Mouse (Mus musculus) heart, postnatal 36 days (tissue): ENCODE measurements at regions not wholly inside any gene's neighbourhood (a gene's known extent, or its start where the extent isn't known, plus 50 kb on each side); places are given as distances from the start of the nearest gene placed in this dataset.

Source experiments
- DNase-seq, 2 experiments: peaks; one replicate each; pipeline ENCODE4 v3.0.0; 2021 to 2022
- intact Hi-C: fragments of 180-260 bp; cut with DNase I; formaldehyde crosslinking; loops from one replicate; pipeline ENCODE4 v1.15.1; 2025

DNA sequence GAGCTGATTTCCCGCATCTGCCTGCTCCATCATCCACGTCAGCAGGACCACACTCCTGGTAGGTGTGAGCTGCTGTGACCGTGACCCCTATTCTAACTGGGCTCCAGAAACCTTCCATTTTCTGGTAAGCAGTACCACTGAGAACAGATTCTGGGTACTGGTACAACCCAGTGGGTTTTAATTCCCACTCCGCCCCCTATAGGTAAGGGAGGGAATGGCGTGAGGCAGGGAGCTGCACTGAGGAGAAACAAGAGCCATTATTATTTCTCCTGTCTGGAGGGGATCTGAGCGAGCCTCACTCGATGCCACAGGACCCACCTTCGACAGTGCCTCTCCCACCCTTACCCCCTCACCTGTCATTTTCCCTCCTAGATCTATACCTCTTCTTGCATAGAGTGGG is 493.3 kb downstream of the Med13l start:
- intact Hi-C loops, result loop anchor here (2.0 kb wide), 1 partner anchor 173 kb away; no protein-coding TSS in a partner anchor

DNA sequence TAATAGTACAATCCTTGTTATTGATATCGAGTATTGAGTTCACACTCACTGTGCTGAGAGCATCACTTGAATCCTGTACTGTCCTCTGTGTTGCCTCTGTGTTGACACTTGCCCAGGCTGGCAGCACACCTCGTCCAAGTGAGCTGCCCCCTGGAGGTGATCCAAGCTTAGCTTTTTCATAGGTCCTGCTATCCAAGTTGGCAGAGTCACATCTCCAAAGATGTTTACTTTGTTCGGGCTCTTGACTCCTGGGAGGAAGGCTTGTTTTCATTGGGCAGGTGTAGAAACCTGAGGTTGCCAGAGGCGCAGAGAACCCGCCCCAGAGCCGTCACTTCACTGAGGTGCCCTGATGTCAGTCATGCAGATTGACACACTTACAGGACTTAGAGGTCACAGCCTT is 493.9 kb downstream of the Med13l start:
- DNase-seq, result no peak
- intact Hi-C loops, result loop anchor here (2.0 kb wide), 1 partner anchor 174 kb away; no protein-coding TSS in a partner anchor

More for the DNA sequence above, 493.3 kb downstream of the Med13l start:
- no peak for DNase-seq

DNA sequence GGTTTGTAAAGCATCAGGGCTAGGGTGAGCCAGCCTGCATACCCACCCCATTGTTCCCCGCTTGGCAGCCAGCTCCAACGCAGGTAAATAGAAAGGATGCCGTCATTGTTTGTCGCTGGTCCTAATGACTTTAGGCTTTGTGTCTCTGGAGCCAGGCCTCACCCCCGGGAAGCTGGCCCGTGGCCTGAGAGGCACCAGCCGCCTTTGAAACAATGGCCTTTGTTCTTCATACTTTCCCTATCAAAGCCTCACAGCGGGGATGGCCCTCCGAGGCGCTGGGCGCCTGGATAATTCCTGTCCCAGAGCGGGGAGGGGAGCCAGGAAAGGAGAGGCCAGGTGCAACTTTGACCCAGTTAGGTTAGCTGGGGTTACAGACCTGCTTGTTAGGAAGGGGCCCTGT is 495.0 kb downstream of the Med13l start:
- DNase-seq, result peak; percentile 39 to 42
- intact Hi-C loops, result loop anchor here (1.0 to 5.0 kb wide), 3 partner anchors 74 to 175 kb away; no protein-coding TSS in a partner anchor

DNA sequence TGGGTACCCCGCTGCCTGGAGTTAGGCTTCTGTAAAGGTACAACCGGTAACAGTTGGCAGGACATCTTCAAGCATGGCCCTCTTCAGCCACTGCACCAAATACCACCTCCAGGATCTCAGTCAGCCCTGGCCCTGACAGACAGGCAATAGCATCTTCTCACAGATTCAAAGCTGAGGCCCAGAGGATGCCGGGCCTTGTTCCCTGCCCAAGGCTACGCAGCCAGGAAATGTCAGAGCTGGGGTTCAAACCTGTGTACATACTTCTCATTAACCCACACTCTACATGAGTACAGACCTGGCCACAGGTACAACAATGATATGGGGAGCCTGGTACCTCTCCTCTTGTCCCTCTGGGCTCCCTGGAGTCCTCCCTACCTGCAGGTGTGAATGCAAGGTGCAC is 497.3 kb downstream of the Med13l start:
- intact Hi-C loops, result loop anchor here (1.0 to 5.0 kb wide), 3 partner anchors 91 to 615 kb away; no protein-coding TSS in a partner anchor
- DNase-seq, result no peak

DNA sequence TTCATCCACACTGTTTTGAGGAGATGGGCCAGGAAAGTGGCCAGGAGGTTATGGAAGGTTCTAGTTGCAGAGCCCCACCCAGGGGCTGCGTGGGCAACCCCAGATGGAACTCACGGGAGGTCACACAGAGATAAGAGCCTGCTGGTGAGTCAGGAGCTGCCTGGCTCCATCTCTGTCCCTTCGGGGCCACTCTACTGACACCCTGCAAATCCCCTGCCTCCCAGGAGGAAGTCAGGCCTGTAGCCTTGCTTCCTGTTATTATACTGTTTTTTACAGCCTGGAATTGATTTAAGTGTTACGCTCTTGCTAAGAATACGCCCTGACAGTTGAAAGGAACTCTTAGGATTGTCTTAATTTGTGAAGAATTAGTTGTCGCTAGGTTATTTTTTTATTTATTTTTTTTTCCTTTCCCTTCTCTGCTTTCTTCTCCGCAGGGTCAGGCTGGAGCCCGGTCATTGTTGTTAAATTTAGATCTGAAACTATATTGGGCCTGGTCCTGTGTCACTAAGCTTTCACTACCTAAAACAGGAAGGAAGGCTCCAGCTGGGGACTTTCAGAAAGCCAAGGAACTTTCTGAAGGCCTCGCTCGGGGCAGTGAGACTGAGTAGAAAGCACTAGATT is 497.9 kb downstream of the Med13l start:
- DNase-seq, result peak; percentile 35 to 43

DNA sequence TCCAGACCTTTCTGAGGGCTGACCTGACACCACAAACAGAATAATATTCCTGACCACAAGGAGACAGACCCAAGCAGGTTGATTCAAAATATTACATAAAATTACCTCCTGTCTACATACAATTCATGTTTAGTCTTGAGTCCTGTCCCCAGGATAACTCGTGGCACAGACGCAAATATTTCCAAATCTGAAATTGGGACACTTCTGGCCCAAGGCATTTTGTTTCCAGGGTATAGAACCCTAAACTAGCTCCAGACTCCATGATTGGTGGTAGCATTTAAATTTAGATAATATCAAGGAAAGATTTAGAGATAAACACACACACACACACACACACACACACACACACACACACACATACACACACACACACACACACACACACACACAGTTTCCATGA is 498.7 kb downstream of the Med13l start:
- DNase-seq, result no peak
- intact Hi-C loops, result loop anchor here (2.0 to 5.0 kb wide), 2 partner anchors 92 to 614 kb away; no protein-coding TSS in a partner anchor

More for the DNA sequence above, 497.9 kb downstream of the Med13l start:
- intact Hi-C loops, result loop anchor here (1.0 to 5.0 kb wide), 3 partner anchors 91 to 614 kb away; no protein-coding TSS in a partner anchor

DNA sequence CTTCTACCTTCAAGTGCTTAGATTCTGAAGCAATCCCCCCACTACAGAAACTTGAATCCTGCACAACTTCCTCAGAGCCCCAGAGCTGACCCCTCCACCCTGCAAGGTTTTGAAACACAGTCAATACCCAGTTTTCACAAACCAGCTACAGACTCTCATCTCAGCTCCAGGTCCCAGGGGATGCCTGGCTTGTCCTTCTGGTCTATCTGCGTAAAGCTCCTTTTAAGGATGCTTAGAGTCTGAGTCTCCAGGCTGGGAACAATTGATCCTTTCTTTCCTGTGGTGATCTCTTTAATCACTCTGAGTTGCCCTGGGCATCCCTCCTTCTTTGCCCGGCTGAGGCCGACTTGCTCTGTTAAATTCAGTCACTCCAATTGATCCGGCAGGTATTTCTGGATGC is 500.4 kb downstream of the Med13l start:
- no peak for DNase-seq
- intact Hi-C loops, result no loop called here

DNA sequence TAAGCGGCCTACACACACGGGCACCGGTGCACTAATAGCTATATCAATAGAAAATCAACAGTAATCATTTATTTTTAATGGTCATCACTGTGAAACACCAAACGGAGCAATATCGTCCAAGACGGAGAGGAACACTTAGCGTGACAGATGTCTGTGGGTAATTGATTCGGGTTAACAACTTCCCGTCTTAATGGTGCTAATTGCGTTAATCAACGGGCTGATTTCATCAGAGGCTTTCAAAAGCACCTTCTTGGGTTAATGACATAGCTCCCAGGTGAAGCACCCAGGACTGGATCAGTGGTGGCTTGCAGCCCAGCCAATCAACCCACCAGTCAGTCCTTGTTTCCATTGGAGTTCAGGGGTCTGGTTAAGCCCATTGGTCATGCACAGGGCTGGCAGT is 502.0 kb downstream of the Med13l start:
- intact Hi-C loops, result no loop called here
- DNase-seq, result no peak

DNA sequence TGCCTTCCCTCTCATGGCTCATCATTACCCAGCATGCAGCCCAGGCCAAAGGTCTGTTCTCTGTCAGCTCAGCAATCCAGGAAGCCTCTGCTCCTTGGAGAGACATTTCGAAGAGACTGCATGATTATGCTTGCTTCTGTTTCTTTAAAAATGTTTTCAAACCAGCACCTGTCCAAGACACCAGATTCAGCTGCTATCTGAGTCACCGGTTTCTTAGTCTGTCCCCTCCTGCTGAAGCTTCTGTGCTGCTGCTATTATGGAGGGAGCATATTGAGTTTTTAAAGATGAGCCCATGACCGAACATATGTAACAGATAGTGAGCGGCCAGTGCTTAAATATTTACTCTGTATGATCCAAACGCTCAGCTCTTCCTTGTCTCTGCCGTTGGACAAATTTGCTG is 506.2 kb downstream of the Med13l start:
- no peak for DNase-seq
- intact Hi-C loops, result no loop called here

DNA sequence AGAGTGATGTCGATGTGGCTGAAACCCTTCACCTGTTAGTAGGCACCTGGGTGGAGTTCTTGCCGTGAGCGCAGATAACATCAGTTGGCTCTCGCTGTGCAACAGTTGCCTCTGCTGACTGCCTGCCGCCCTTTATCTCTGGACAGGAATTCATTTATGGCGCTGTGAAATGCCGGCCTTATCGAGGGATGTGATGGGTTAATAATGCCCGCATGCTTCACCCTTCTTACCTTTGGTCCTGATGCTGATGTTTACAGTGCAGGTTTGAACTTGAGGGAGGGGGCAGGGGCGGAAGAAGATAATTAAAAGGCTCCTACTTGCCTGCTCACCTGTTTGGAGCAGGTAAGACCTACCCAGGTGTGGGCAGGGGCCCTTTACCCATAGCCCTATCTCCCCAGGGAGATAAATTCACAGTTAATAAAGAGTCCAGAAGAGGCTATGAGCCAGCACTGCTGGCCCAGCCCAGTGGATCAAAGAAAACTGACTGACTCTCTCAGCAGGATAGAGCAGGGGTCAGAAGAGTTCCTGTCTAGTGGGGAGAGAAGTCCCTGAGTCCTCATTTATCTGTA is 509.4 kb downstream of the Med13l start:
- no peak for DNase-seq
- intact Hi-C loops, result no loop called here

DNA sequence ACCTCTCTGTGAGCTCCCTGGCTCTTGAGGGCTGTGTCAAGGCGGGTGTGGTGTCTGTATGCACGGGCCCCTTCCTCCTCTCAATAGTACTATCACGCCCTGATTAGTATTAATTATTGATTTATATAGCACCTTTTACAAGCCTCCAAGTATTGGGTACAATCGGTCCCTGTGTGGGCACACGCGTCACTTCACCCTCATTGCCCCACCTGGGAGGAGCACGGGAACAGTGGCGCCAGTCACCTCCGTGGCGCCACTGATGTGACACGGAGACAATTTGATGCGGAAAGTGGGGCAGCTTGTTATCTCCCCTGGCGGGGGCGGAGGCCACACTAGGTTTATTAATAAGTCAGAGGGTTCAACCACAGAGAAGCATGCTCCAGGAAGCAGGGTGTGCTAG is 512.2 kb downstream of the Med13l start:
- intact Hi-C loops, result no loop called here
- no peak for DNase-seq

DNA sequence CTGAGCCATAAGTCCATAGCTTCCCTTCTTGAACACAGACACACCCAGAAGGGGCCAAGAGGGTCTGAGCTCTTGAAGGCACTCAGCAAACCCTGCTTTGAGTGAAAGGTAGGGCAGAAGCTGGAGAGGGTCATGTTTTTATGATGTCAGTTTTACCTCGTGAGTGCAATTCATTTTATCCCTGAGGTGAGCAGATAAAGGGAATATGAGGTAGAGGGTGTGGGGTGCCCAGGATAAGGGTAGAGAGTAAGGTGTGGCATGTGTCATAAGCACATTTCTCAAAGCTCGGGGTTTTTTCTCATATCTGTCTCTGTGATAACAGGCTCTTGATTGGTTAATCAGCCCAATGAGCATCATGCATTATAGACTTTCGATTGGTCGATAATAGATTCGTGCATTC is 520.3 kb downstream of the Med13l start:
- intact Hi-C loops, result no loop called here
- no peak for DNase-seq

DNA sequence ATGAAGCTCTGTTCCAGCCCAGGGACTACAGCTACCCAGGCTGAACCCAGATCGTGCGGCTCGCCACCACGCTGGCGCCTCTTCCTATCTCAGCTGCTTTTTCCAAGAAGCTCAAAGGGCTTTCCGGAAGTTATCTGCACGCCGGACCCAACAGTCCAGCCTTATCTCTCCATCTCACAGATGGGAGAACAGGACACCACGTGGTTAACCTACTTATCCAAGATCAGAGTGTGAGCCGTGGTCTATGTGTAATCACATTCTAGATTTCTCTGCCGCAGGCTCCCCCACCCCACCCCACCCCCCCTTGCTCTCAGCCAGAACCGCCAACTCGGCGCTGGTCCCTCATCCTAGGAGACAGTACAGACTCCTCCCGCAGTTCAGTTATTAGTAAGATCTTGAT is 522.4 kb downstream of the Med13l start:
- intact Hi-C loops, result no loop called here
- DNase-seq, result no peak

DNA sequence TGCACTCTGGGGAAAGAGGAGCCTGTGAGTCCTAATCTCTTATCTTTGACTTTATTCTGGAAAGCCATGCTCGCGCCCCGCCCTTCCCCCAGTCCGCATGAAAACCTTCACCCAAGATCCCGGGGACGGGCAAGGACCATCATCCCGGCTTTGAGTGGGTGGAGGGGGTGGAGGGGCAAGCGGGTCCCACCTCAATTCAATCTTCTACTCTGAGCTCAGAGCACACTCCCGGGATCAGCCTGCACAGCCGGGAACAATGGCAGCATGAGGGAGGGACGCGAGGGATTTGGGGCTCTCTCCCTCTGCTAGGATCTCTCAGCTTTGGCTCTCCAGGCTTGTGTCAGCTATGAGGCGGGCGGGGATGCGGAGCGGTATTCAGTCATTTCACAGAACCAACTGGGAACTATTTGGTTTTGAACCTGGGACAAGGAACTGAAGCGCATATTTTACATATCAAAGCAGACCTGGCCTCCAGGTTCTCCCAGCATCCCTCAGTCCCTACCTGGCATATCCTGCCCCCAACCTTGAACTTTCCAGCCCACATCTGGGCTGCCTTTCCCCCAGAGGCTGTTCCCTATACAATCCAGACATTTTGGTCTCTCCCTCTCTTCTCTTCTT is 537.2 kb downstream of the Med13l start:
- intact Hi-C loops, result no loop called here
- DNase-seq, result no peak

DNA sequence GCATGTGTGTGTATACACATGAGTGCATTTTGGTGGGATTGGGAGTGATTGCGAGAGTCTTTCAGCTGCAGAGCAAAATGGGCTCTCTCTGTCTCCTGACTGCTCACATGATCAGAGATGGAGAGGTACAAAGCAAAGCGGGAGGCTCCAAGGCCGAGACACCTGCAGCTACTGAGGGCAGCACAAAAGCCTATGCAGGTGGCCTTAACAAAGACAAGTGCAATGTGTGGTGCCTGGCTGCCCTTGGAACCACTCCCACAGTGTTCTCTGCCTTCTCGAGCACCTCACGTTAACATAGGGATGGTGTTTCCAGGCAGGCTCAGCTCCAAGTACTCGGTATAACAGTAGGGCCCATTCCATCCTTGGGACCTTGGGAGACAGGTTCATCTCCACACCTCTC is 539.3 kb downstream of the Med13l start:
- intact Hi-C loops, result no loop called here
- no peak for DNase-seq

DNA sequence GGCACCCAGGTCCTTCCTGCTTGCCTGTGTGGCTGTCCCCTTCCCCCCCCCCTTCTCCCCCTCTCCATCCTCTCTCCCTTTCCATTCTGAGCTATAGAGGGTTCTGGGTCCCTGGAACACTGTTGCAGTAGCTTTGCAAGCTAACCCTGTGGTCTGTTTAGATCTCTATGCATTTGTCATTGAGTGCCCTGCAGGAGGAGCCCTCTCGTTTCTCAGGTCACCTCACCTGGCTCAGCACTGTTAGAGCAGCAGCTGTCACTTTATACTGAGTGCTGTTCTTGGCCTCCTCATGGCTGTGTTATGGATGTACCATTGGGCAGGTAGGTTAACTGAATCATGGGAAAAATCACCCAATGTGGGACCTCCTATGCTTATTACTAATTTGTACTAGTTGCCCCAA is 543.0 kb downstream of the Med13l start:
- DNase-seq, result no peak
- intact Hi-C loops, result no loop called here

DNA sequence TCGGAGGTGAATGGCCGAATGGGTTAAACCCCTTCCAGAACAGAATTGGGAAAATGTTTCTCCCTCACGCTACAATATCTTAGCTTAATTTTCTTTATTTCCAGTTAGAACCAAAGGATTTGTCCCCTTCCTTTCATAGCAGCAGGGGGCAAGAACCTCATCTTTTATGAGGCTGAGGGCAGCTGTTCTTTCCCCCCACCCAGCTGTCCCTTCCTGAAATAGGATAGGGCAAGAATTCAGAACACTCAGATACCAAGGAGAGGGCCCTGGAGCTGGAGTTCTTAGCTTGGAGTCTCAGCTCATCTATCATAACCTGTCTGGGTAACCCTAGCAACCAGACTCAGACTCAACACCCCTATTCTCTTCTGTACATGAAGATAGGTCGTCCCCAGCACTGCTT is 547.4 kb downstream of the Med13l start:
- DNase-seq, result no peak
- intact Hi-C loops, result no loop called here

DNA sequence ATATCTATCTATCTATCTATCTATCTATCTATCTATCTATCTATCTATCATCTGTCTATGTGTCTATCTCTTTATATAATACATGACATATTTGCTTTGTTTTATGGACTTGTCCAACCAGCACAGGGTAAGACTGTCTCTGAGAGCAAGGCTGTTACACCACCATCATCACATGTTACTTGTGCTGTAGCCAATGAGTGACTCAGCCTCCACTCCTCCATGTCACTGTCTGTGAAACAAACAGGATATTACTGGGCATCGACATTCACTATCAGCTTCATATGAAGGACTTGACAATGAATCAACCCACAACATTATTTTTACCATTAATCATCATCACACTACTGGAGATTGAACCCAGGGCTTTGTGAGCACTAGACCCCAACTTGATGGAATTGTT is 549.0 kb downstream of the Med13l start:
- no peak for DNase-seq
- intact Hi-C loops, result no loop called here

DNA sequence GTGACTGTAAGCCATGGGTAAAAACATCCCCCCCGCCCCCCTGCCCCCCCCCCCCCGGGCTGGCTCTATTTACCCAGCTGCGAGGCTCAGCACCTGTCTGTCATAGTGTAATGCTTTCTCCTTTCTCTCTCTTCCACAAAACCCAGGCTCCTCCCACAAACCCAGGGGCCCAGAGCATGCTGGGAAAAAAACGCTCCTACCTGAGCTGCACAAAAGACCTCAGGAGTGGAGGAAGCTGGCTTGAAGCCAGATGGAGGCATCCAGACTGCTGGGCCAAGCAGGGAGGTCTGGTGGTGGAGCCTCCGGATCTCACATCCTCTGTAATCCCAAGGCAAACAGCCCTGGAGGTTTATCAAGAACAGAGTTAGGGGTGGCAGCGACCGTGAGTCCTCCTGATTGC is 553.6 kb downstream of the Med13l start:
- no peak for DNase-seq
- intact Hi-C loops, result no loop called here

DNA sequence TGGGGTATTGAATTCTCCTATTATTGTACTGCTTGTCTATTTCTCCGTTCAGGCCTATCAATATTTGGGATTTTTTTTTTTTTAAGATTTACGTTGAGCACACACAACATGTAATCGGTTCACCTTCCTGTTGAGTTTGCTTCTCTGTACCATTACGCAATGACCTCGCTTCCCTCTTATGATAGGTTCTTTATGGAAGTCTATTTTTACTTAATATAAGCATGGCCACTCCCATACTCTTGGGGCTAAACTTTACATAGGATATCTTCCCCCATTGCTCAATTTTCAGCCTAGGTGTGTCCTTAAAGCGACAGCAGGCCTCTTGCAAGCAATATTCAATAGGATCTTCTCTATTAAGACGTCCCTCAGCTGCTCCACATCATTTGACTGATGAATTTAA is 544.7 kb upstream of the Tbx3 start:
- intact Hi-C loops, result no loop called here
- no peak for DNase-seq

DNA sequence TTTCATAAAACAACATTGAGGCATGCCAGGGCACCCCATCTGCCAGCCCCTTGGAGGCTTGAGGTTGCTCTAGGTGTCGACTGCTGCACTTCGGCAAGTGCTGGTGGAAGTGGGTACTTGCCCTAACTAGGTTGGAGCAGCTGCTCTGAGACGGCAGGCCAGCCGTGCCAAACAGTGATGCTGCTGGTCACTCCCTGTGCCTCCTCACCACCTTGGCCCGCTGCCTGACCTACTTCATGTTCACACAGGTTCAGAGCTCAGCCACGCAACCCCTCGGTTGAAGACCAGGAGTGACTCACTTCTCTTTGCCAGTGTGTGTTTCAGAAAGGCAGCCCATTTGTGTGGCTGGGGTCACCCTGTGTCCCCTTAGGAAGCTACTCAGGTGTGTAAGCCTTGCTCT is 540.3 kb upstream of the Tbx3 start:
- intact Hi-C loops, result no loop called here
- no peak for DNase-seq

DNA sequence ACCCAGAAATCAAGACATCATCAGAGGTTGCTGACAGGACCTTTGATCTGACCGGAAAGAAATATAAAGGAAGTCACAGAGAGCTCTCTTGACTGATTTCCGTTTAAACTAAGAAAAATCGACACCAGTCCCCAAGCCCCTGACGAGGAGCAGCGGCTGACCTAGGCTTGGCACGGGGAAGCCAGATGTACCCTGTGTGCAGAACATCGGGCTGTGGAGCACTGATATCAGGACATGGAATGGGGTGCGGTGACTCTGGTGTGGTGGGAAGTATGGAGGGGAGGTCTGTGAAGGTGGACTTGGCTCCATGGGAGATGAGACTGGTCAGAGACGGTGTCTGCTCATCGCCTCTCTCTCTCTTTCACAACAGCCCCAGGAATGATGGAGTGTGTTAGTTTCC is 539.0 kb upstream of the Tbx3 start:
- intact Hi-C loops, result no loop called here
- no peak for DNase-seq
